Mouse (Mus musculus) stomach, postnatal 0 days (tissue): ENCODE measurements around the gene Atp1a3. TPM values are rescaled to one million over a fixed set of nuclear protein-coding genes. Genes with fewer than 3 reads are reported as not detected.

Experiments
- ATAC-seq: fragments of 200-750 bp; cut with Nextera tagmentation; 2 replicates; pipeline ENCODE4 v1.8.0; 2017; ENCODE audit not compliant: low FRiP score, low TSS enrichment
- DNase-seq: peaks from one replicate; pipeline ENCODE4 v3.0.0-alpha.2; 2016; ENCODE audit warnings: low spot score
- H3K27ac ChIP-seq: fragments of 300-500 bp; sonication (generic); replicated peaks from 2 replicates; pipeline ENCODE4 v1.5.1; 2014; ENCODE audit warnings: mild to moderate bottlenecking, control low read depth
- H3K27me3 ChIP-seq: fragments of 300-500 bp; sonication (generic); 2 replicates; pipeline ENCODE4 v1.6.1; 2014; ENCODE audit warnings: low read length; ENCODE audit not compliant: control insufficient read depth, insufficient read depth
- H3K36me3 ChIP-seq: fragments of 300-500 bp; sonication (generic); 2 replicates; pipeline ENCODE4 v1.6.1; 2014; ENCODE audit warnings: low read length, mixed read lengths; ENCODE audit not compliant: control insufficient read depth, insufficient read depth
- H3K4me1 ChIP-seq: fragments of 300-500 bp; sonication (generic); replicated peaks from 2 replicates; pipeline ENCODE4 v1.6.1; 2014; ENCODE audit warnings: antibody characterized with exemption; ENCODE audit not compliant: control insufficient read depth, insufficient read depth
- H3K4me2 ChIP-seq: fragments of 300-500 bp; sonication (generic); replicated peaks from 2 replicates; pipeline ENCODE4 v1.6.1; 2014; ENCODE audit warnings: low read depth, mild to moderate bottlenecking, control low read depth, moderate library complexity
- H3K4me3 ChIP-seq: fragments of 300-500 bp; sonication (generic); 2 replicates; pipeline ENCODE4 v1.5.1; 2014; ENCODE audit warnings: low read depth, low read length, control low read depth
- H3K9ac ChIP-seq: fragments of 300-500 bp; sonication (generic); 2 replicates; pipeline ENCODE4 v1.6.1; 2014; ENCODE audit warnings: mild to moderate bottlenecking, low read length, control low read depth, mixed read lengths
- H3K9me3 ChIP-seq: fragments of 300-500 bp; sonication (generic); 2 replicates; pipeline ENCODE4 v1.6.1; 2016; ENCODE audit warnings: low read length; ENCODE audit not compliant: control insufficient read depth
- CTCF ChIP-seq: IDR thresholded peaks from 2 replicates; pipeline ENCODE4 v1.5.1; 2016; ENCODE audit warnings: antibody characterized with exemption, low read depth, mild to moderate bottlenecking, moderate library complexity
- EP300 ChIP-seq: optimal IDR thresholded peaks from 2 replicates; pipeline ENCODE3; 2016; ENCODE audit warnings: antibody characterized with exemption
- WGBS: fragments of 180-500 bp; shearing (Covaris S2); extraction: QIAGEN DNeasy Blood & Tissue Kit; methylation state at CpG from one replicate; pipeline ENCODE4 v1.1.7; 2014; 5-methylcytosine and 5-hydroxymethylcytosine counted together
- polyA plus RNA-seq: library from polyadenylated mRNA; unstranded; fragments of >200 nt; fragmentation: Nextera tagmentation; extraction: Ambion mirVana; gene quantifications from 2 replicates; pipeline ENCODE4 v1.2.1, GENCODE M21; 2015

The Atp1a3 gene
- polyA plus RNA-seq, 1 experiment from 2014 or later = 1.6 TPM

- H3K27me3 ChIP-seq = no peaks in the 10 kb centered on the region
- DNase-seq = peak; percentile 95
- peak within 1 kb of the TSS; percentile 94 for H3K27ac ChIP-seq
- under 1% methylated on average over 45 of the region's 45 CpGs for WGBS
- H3K4me3 ChIP-seq = peak within 1 kb of the TSS; percentile 61
- no peaks in the 10 kb centered on the region for H3K4me1 ChIP-seq
- peak within 1 kb of the TSS; percentile 73 for H3K9ac ChIP-seq
- no peaks in the 10 kb centered on the region for H3K9me3 ChIP-seq
- TF ChIP-seq CTCF (peak; percentile 73), EP300 (no peak)
- peak; percentile 95 for ATAC-seq
- peak within 1 kb of the TSS; percentile 85 for H3K4me2 ChIP-seq
- H3K36me3 ChIP-seq = peaks cover 6% of the 10 kb centered on the region
Measured at GRCm38 (mm10) chr7:24971972-24972893, 33.5 kb downstream of the Atp1a3 start, which contains the start of gene Rabac1. TSS of gene Rabac1 (minus strand) at chr7:24972754.

GRCm38 (mm10) chr7:24971261-24971971 is 34.3 kb downstream of the Atp1a3 start:
- peak; percentile 84 for TF ChIP-seq CTCF
- no peak for TF ChIP-seq EP300
- Histone ChIP-seq H3K27ac (peak overlapping the region; percentile 94), H3K9ac (peak overlapping the region; percentile 73; the same call in 1 of the 2 replicates), H3K36me3 (peaks cover 6% of the 10 kb centered on the region), H3K27me3 (no peaks in the 10 kb centered on the region), H3K9me3 (no peaks in the 10 kb centered on the region), H3K4me2 (peak overlapping the region; percentile 85), H3K4me1 (no peaks in the 10 kb centered on the region), H3K4me3 (peak overlapping the region; percentile 61)
- 0 out of 2 replicates have a peak, but pooled peaks have one; percentile 1 for ATAC-seq
- DNase-seq = peak; percentile 79
- WGBS = 8% methylated on average over 19 of the region's 19 CpGs

- Histone ChIP-seq H3K27ac (no peak overlapping the region), H3K9me3 (no peaks in the 10 kb centered on the region), H3K4me2 (no peak overlapping the region), H3K27me3 (no peaks in the 10 kb centered on the region), H3K9ac (no peak overlapping the region), H3K4me3 (no peak overlapping the region), H3K36me3 (peaks cover 6% of the 10 kb centered on the region), H3K4me1 (no peaks in the 10 kb centered on the region)
- DNase-seq (no peak), ATAC-seq (no peak)
- WGBS = 94% methylated on average over 3 of the region's 3 CpGs
- no peak for TF ChIP-seq EP300
- TF ChIP-seq CTCF = no peak
Measured at GRCm38 (mm10) chr7:24970341-24970740, 35.4 kb downstream of the Atp1a3 start.

GRCm38 (mm10) chr7:24969805-24970204 is 36.0 kb downstream of the Atp1a3 start:
- Histone ChIP-seq H3K9me3 (no peaks in the 10 kb centered on the region), H3K36me3 (peaks cover 6% of the 10 kb centered on the region), H3K9ac (no peak overlapping the region), H3K4me3 (no peak overlapping the region), H3K27ac (no peak overlapping the region), H3K4me1 (no peaks in the 10 kb centered on the region), H3K27me3 (no peaks in the 10 kb centered on the region), H3K4me2 (no peak overlapping the region)
- peak; percentile 4; the same call in 1 of the 2 replicates for TF ChIP-seq CTCF
- TF ChIP-seq EP300 = no peak
- DNase-seq = no peak
- 85% methylated on average over 12 of the region's 12 CpGs for WGBS
- no peak for ATAC-seq

GRCm38 (mm10) chr7:24968463-24968862 is 37.3 kb downstream of the Atp1a3 start:
- Histone ChIP-seq H3K9me3 (no peaks in the 10 kb centered on the region), H3K27ac (no peak overlapping the region), H3K27me3 (no peaks in the 10 kb centered on the region), H3K36me3 (peaks cover 6% of the 10 kb centered on the region), H3K4me2 (no peak overlapping the region), H3K4me3 (no peak overlapping the region), H3K4me1 (no peaks in the 10 kb centered on the region), H3K9ac (no peak overlapping the region)
- no peak for ATAC-seq
- WGBS = 67% methylated on average over 6 of the region's 6 CpGs
- no peak for DNase-seq
- TF ChIP-seq EP300 = no peak
- no peak for TF ChIP-seq CTCF
